ENCODE assay signal across 8 mouse cellular contexts in the genomic region with DNA sequence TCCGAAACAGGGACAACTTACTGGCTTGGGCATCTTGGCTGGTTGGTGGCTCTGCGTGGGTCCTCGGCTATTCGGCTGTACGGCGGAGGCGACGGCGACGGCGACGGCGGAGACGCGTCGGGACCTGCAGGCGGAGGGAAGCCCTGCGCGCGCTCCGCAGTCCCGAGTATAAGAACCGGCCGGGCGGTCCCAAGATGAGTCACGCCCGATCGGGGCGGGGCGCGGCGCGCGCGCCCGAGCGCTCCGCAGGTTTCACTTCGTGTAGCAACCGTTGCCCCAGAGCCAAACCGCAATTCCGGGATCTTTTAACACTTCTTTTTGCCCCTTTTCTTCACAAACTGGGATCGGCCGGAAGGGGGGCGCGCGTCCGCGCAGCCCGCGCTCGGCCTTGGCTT. TPM values are rescaled to one million over a fixed set of nuclear protein-coding genes. Genes with fewer than 3 reads are reported as not detected.
DNase-seq lines count a peak whose midpoint lies in the region; ATAC-seq and TF ChIP-seq lines count a peak whose summit lies in the region.

A gene (minus strand): TSS at position 174 of the 395 bp plus-strand sequence.

- H3K27me3 ChIP-seq in intestine, embryonic 15.5 days (replicated peaks) = no peaks in the 10 kb centered on the region
- peaks cover 25% of the 10 kb centered on the region for H3K27me3 ChIP-seq in midbrain, embryonic 11.5 days (ENCODE audit: control insufficient read depth, insufficient read depth, low read length)
- no peaks in the 10 kb centered on the region for H3K27me3 ChIP-seq in small intestine, adult 2 months (ENCODE audit: control insufficient read depth, insufficient read depth, low read length)

- no peaks in the 10 kb centered on the region for H3K36me3 ChIP-seq in intestine, embryonic 15.5 days
- no peaks in the 10 kb centered on the region for H3K36me3 ChIP-seq in midbrain, embryonic 11.5 days (ENCODE audit: control insufficient read depth, insufficient read depth, low read length)
- H3K36me3 ChIP-seq in small intestine, adult 2 months (ENCODE audit: control insufficient read depth, insufficient read depth, low read length) = peaks cover 19% of the 10 kb centered on the region

- WGBS in intestine, embryonic 15.5 days = under 1% methylated on average over 52 of the region's 52 CpGs
- WGBS in midbrain, embryonic 11.5 days = 0% methylated on average over 52 of the region's 52 CpGs
- under 1% methylated on average over 52 of the region's 52 CpGs for WGBS in small intestine, adult 2 months

- no peaks in the 10 kb centered on the region for H3K9me3 ChIP-seq in intestine, embryonic 15.5 days
- no peaks in the 10 kb centered on the region for H3K9me3 ChIP-seq in midbrain, embryonic 11.5 days (ENCODE audit: control insufficient read depth, low read length)

- peak; percentile 99 for TF ChIP-seq POLR2A in small intestine, adult 2 months (IDR thresholded peaks at IDR 0.05; ENCODE audit: low read depth, low read length)

- DNase-seq in layer of hippocampus, adult 11-12 months (ENCODE audit: low spot score) = peak; percentile 74
- no peak for DNase-seq in layer of hippocampus, adult 9-10 months (ENCODE audit: low spot score)
- DNase-seq in embryo, embryonic 11.5 days (ENCODE audit: low read depth, low spot score) = peak; percentile 78
- peak; percentile 79 to 80 for DNase-seq in gastrocnemius, postnatal 36 days
- peak; percentile 85 for DNase-seq in left cerebral cortex, postnatal 4 days
- DNase-seq in midbrain, embryonic 11.5 days (ENCODE audit: low spot score, missing footprints) = peak; percentile 97

- H3K4me2 ChIP-seq in intestine, embryonic 15.5 days (replicated peaks) = peak within 1 kb of the TSS; percentile 79
- H3K4me2 ChIP-seq in midbrain, embryonic 11.5 days = peak within 1 kb of the TSS; percentile 97

- peaks cover 17% of the 10 kb centered on the region for H3K4me1 ChIP-seq in intestine, embryonic 15.5 days (replicated peaks)
- peaks cover 15% of the 10 kb centered on the region for H3K4me1 ChIP-seq in midbrain, embryonic 11.5 days (ENCODE audit: control insufficient read depth, insufficient read depth, low read length)
- peaks cover 6% of the 10 kb centered on the region for H3K4me1 ChIP-seq in small intestine, adult 2 months (ENCODE audit: control insufficient read depth, insufficient read depth, insufficient read length, low read length)

- H3K4me3 ChIP-seq in intestine, embryonic 15.5 days (replicated peaks) = peak within 1 kb of the TSS; percentile 86
- peak within 1 kb of the TSS; percentile 74 for H3K4me3 ChIP-seq in midbrain, embryonic 11.5 days (ENCODE audit: low read depth, low read length)
- H3K4me3 ChIP-seq in small intestine, adult 2 months (ENCODE audit: low read depth, low read length) = peak within 1 kb of the TSS; percentile 87

- H3K9ac ChIP-seq in intestine, embryonic 15.5 days = peak within 1 kb of the TSS; percentile 81
- peak within 1 kb of the TSS; percentile 70 for H3K9ac ChIP-seq in midbrain, embryonic 11.5 days (ENCODE audit: low read length)

- peak; percentile 88 for ATAC-seq in intestine, embryonic 15.5 days
- peak; percentile 70 for ATAC-seq in midbrain, embryonic 11.5 days (ENCODE audit: low FRiP score)

- no peak for TF ChIP-seq CTCF in small intestine, adult 2 months (IDR thresholded peaks at IDR 0.05; ENCODE audit: extremely low read depth, insufficient read length, insufficient replicate concordance, low read depth, low read length)

- H3K27ac ChIP-seq in intestine, embryonic 15.5 days = peak within 1 kb of the TSS; percentile 96
- H3K27ac ChIP-seq in midbrain, embryonic 11.5 days (ENCODE audit: low read depth, low read length) = no peak within 1 kb of the TSS; the same call in 1 of the 2 replicates
- peak within 1 kb of the TSS; percentile 98 for H3K27ac ChIP-seq in small intestine, adult 2 months (ENCODE audit: insufficient read depth, low read depth, low read length)

- intact Hi-C loops in gastrocnemius, postnatal 36 days (cut with DNase I) = no loop called here
- intact Hi-C loops in left cerebral cortex, postnatal 4 days (cut with DNase I) = loop anchor here (10.0 kb wide), 1 partner anchor 102 kb away; no protein-coding TSS in a partner anchor

RNA-seq across cellular contexts. Expression of the gene that starts here (rescaled TPM):
- 1 to 10 TPM; 2.1 to 2.5 TPM for total RNA-seq in gastrocnemius, postnatal 36 days (2021)
- polyA plus RNA-seq in intestine, embryonic 15.5 days (2015; fragmentation: Nextera tagmentation; extraction: Ambion mirVana) = 232 and 235 TPM in 2 replicates
- total RNA-seq in left cerebral cortex, postnatal 4 days (2021) = 10 to 100 TPM; 17.4 to 19.9 TPM
- polyA plus RNA-seq in midbrain, embryonic 11.5 days (2014; fragmentation: Nextera tagmentation; extraction: Ambion mirVana) = 47.0 and 51.0 TPM in 2 replicates
- 95.0 and 368 TPM in 2 replicates for polyA plus RNA-seq in small intestine, adult 2 months (2012; rRNA removed)

Comparison
In these comparisons a context has a peak if more than half of its experiments do, and no peak if none do; other contexts are left out.
1. RNA of the gene that starts here (total RNA-seq): 17.4 to 19.9 TPM in left cerebral cortex, postnatal 4 days; 2.1 to 2.5 TPM in gastrocnemius, postnatal 36 days; every median in the first group is over 4 times any median in the second.
2. Peak in every context shown above with its lines, with median percentiles within 50 percentile points of each other: H3K4me3 ChIP-seq.